Mouse (Mus musculus) adrenal gland, adult 18-20 months (tissue): Measurements from ENCODE around the gene Elavl1. TPM values are rescaled to one million over a fixed set of nuclear protein-coding genes. Genes with fewer than 3 reads are reported as not detected.
"Not testable (repeated sequence)": the region's sequence is repeated elsewhere in the genome, so short reads cannot be mapped to it uniquely, and the experiment has no call there.

Source experiments
- DNase-seq, 2 experiments: peaks; one replicate each; pipeline ENCODE4 v3.0.0; 2021 to 2022; ENCODE audit warnings: low spot score in 2 of 2
- long read RNA-seq, 2 experiments: library from polyadenylated mRNA; stranded (forward); transcript quantifications; one replicate each; pipeline ENCODE4 v2.0.0; 2021
- total RNA-seq, 2 experiments: library from RNA; stranded (reverse); gene quantifications; 1 replicate in 1 of 2; 2 replicates in 1 of 2; pipeline ENCODE4 v1.2.3; 2021

Elavl1 gene
- total RNA-seq: 100 to 1,000 TPM; 109 to 115 TPM
- long read RNA-seq, experiment 1, full-length matches to known transcripts: 126 of 138 reads
- long read RNA-seq, experiment 1, partial matches to known transcripts: 3 of 138 reads
- long read RNA-seq, experiment 1, other reads (novel, unspliced or antisense): 9 of 138 reads
- long read RNA-seq, experiment 2, full-length matches to known transcripts: 132 of 168 reads
- long read RNA-seq, experiment 2, partial matches to known transcripts: 30 of 168 reads
- long read RNA-seq, experiment 2, other reads (novel, unspliced or antisense): 6 of 168 reads

DNA sequence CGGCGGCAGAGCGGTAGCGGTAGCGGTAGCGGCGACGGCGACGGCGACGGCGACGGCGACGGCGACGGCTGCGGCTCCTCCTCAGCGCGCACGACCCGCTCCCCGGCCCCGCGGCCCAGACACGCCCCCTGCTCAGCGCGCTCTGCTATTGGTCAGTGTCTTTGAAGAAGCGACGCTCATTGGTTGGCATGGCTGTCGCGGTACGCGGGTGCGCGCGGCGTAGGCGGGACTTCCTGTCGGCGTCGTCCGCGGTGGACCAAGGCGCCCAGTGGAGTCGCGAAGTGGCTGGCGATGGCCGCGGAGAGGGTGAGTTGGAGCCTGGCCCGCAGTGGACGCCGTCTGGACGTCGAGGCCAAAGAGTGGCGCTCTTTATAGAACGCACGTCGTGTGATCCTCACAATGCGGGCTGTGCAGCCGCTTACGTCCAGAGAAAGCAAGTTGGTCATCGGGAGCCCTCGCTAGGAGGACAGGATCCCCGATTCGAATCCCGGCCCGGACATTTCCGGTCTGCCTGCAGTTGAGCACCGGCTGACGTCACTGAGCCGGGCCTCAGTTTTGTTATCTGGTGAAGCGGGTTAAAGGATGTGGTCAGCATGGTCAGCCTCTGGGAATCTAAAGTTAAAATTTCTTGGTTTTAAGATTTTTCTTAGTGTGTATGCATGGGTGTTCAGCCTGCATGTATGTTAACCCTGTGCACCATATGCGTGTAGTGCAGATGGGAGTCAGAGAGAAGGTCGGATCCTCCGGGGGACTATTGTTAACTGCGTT, at the start of gene Elavl1, which contains the start of gene Ccl25:
Elavl1 (minus strand) TSS at position 431 of the 768 bp plus-strand sequence.
Ccl25 (plus strand) TSS at position 228 of the 768 bp plus-strand sequence.
- DNase-seq: peak; percentile 97

DNA sequence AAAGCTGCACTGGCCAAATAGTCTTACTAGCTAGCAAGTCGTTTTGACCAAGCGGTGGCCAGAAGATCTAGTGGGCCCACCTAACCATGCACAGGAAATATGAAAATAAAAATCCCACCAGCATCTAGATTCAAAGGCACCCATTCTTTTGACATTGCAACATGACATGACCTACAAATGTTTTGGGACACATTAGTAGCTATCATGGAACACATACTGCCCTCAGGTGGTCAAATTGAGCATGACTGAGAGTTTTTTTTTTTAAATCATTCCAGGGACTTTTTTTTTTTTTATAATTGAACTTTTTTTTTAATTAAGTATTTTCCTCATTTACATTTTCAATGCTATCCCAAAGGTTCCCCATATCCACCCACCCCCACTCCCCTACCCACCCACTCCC, 47.4 kb upstream of the Elavl1 start:
- DNase-seq: no peak

DNA sequence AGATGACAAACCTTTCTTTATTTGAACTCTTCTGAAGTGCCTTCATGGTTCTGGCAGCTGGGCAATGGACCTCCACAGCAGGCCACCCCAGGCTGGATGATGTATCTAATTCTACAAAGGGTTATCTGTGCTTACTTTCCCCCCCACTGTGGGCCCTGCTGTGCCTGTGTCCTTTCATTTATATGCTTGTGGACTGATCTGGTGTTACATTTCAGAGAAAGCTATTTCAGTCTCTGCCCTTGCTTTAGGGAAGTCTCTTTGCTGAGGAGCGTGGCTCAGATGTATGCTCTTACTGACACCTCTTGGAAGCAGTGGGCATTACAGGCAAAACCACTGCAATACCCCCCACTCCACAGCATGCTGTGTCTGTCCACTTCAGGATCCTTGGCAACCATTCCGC, 44.9 kb upstream of the Elavl1 start:
- peak in 1 of 2 experiments; percentile 23 for DNase-seq

DNA sequence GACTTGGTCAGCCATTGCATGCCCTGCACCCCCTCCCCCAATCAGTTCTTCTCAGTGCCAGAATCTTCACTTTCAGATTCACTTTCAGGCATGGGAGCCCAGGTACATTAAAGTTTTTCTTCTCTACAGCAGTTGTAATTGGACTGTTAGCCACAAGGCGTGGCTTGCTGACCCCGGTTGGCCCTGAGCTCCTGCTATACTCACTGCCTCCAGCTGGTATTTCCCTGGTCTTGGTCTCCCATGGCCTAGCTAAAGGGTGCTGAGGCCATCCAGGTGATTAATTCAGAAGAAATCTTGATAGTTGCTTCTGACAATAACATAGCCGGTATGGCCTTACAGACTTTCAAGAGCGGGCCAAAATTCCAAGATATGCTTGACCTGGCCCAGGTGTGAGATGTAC, 43.3 kb upstream of the Elavl1 start:
- no peak for DNase-seq

DNA sequence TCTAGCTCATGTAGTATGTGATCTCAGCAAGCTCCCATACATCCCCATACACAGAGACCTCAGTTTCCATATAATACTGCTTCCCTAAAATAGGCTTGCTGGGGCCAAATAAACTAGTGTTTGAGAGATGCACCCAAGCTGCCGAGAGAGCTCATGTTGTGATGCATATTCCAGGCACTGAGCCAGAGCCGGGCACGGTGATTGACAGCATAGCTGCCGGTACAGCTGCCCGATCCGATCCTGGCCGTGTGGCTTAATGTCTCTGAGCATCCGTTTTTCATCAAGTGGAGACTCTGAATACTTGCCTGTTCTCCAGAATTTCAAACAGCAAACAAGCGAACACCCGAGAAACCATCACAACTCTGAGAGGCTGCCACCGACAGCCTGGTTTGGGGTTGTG, 42.6 kb upstream of the Elavl1 start:
- no peak for DNase-seq

DNA sequence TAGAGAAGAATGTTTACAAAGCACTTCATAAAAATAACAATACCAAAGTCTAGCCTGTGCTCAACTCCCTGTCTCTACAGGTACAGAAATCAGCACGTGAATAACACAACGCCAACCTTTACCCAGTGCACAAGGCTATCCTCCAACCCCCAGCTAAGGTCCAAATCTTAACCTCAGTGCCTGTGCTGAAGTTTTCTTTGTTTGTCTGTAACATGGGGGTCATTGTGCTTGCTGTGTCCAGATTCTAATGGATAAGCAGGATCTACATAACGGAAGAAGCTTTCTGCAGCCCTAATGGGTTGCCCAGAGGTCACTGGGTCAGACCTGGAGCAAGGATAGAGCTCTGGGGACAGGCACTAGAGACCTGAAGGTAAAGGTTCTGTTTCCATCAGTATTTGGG, 41.0 kb upstream of the Elavl1 start:
- no peak for DNase-seq

DNA sequence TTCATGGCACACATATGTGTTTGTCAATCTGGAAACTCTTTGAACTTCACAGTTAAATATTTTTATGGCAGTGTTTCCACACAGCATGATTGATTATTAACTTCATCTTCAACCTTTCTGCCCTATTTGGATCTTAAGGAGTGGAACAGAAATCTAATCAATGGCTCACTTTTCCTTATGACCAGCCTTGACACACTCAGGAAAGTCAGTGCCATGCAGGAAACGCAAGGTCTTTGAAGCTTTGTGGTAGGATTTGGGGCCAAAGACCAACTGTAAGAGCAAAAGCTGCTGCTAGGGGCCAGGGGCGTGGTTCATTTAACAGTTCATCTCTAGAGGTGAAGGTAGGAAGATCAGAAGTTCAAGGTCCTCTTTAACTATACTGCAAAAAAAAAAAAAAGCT, 35.7 kb upstream of the Elavl1 start:
- DNase-seq: no peak

DNA sequence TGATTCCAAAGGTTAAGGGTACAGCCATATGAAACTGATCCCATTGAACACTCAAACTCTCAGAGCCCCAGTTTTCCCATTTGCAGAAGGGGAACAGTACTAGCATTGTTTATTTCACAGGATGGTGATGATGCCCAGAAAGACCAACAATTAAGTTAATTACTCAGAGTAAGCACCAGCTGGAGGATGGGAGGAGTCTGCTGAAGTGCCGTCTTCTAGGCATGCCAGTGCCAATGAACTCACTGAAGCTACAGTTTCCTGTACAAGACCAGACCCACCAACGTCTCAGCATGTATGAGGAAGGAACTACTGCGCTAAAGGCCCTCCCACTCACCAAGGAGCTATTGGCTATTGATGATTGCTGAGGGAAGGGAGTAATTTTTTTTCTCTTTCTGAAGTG, 34.1 kb upstream of the Elavl1 start:
- DNase-seq: no peak

DNA sequence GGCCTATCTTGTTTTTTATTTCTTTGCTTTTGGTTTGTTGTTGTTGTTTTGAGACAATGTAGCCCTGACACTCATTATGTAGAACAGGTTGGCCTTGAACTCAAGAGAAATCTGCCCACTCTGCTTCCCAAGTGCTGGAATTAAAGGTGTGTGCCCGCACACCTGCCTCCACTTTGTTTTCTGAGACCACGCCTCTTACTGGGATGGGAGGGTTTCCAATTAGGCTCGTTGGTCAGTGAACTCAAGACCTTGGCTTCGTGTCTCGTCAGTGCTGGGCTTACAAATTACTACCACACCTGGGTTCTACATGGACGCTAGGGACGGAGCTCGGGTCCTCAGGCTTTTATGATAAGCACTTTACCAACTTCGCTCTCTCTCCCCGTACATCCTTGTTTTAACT, 30.2 kb upstream of the Elavl1 start:
- DNase-seq: no peak

DNA sequence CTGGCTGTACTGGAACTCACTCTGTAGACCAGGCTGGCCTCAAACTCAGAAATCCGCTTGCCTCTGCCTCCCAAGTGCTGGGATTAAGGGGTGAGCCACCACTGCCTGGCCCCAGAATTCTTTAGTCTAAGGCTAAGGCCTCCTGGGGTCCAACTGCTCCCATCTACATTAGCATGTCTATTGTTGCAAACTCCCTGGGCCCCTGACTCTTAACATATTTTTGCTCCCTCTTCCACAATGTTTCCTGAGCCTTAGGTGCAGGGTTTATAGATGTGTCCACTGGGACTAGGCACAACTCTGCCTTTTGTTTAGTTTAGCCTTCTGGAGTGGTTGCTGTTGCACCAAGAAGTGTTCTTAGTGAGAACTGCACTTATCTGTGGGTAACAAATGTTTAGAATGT, 29.3 kb upstream of the Elavl1 start:
- DNase-seq: no peak

DNA sequence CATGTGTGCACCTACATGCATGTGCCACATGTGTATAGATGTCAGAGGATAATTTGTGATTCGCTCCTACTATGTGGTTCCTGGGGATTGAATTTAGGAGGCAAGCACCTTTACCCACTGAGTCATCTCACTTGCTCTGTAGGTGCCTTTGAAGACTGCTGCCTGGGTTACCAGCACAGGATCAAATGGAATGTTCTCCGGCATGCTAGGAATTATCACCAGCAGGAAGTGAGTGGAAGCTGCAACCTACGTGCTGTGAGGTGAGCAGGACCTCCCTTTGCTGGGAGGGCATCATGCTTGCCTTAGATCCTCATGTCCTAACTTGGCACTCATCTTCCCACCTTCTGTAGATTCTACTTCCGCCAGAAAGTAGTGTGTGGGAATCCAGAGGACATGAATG, 28.5 kb upstream of the Elavl1 start:
- DNase-seq: no peak

DNA sequence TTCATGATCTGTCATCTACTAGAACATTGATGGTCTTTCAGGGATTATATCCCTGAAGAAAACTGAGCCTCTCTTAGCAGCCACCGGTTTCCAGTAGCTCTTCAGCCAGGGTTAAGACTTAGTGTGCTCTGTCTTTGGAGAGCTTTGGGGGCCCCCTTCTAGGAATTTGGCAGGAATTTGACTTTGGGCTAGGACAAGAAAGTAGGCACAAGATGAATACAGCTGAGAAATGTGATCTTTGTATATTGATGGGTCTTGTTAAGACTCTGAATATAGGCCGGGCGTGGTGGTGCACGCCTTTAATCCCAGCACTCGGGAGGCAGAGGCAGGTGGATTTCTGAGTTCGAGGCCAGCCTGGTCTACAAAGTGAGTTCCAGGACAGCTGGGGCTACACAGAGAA, 27.3 kb upstream of the Elavl1 start:
- not testable (repeated sequence) for DNase-seq

DNA sequence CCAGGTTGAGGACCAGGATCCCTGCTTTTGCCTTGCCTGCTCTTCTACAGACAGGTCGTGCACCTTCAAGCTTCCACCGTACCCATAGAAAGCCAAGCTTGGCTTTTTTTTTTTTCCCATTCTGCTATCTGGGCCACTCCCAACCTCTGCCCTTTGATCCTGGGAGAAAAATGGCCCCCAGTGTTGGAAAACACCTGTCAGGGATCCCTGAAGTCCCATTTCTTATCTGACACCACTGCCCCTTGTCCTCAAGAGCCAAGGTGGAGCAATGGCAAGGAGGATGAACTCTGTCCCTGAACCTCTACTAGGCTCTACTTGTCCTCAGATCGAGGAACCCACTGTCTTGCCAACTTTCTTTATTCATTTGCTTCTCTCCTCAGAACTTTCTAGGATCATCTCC, 25.4 kb upstream of the Elavl1 start:
- no peak for DNase-seq

DNA sequence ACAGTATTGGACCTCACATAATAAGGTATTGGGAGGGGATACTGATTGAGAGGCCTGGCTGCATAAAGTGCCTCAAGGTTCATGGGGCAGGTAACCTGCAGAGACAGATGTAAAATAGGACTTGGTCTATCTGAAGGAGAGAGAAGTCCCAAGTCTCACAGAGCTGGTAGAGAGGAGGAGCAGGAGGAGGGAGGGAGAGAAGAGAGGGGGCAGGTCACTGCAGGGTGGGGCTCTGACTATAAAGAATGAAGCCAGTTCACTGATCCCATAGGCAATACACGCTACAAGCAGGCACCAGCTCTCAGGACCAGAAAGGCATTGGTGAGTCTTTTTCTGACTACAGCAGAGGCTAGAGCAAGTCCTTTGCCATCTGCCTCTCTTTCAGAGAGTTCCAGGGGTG, 24.1 kb upstream of the Elavl1 start:
- DNase-seq: no peak

DNA sequence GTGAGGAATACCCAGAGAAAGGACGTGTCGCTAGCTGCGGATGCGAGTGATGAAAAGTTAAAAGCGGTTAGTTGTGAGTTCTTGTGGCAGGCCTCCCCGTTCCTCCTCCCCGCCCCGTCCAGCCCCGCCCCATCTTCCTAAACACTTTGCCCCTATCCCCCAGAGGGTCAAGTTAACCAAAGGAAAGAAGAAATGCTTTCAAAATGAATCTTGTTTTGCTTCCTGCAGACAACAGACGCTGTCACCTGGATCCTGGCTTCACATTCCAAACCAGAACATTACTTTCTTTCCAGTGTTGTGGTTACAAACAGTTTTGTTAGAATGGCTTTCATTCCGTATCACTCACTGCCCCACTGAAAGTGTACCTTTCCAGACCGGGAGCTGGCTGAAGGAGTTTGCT, 23.1 kb upstream of the Elavl1 start:
- no peak for DNase-seq

DNA sequence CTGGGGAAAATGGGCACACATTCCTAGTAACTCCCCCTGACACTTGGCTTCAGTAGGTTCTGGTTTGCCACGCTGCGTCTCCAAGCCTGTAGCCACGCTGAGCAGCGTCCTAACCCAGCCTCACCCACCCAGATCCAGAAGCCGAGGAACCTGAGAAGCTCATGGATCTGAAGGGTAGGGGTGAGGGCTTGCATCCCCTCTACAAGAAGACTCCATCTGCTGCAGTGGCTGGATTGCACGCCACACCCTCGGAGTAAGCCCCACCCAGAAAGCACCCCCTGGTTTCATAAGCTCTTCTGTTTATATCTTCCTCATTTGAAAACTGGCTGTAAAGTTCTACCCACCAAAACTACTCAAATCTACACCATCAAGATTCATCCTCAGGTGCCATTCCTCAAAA, 22.4 kb upstream of the Elavl1 start:
- DNase-seq: no peak

DNA sequence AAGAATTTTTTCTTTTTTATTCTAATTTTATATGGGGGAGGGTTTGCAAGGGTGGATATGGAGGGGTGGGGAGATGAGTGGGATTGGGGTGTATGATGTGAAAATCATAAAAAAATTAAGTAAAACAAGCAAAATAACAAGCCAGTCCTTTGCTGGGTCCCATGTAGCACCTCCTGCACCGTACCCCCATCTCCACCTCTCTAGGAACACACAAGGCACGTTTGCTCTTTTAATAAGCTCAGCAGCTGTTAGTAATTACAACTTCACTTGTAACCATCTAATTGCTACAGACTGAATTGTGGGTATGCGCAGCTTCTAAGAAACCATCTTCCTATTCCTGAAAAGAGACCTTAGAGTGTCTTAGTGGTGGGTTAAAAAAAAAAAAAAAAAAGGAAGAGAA, 15.0 kb upstream of the Elavl1 start:
- DNase-seq: no peak

DNA sequence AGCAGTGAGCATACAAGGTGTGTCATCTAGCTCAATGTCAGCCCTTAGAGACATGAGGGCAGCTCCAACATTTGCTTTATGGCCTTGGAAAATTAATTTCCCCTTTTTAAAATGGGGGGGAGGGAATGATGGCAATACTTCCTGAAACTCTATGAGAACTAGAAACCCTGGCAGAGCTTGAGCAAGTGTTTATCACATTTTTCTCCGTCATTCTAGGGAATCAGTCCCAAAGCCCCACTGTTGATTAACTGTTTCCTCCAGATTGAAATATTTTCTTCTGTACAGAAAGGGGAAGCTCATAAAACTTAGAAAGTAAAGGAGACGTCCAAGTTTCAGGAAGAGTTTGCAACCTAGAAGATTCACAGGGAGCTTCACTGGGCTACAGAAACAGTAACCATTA, 10.5 kb upstream of the Elavl1 start:
- DNase-seq: no peak

DNA sequence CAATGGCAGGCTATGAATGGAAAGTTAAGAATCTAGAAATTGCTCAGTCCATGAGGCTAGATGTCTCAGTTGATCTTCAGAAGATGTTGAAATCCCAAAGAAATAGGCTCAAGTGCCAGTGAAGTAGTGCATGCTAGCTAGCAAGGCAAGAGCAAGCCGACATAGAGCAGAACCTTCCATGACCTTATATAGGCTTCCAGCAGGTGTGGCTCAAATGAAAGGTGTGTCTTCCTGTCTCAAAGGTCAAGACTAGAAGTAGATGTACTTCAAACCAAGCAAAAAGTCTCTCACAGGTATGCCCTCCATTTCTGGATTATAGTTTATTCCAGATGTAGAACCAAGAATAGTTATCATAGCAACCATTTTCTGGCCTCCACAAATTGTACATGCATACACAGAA, 8.8 kb upstream of the Elavl1 start:
- DNase-seq: no peak

DNA sequence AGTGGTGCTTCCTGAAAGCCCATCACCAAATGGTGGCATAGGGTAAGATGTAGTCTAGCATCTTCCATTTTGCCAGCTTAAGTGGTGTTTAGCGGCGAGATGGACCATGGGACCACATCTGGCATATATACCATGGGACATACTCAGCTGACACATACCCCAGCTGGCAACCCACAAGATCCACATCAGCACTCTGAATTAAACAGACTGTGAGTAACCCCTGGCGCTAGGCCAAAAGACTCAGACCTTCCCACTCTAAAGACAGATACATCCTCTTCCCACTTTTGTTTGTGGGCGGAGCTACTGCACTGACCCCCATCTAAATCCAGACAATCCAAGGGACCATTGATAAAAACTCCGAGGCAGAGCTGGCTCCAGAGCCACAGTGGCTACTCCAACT, 3.8 kb upstream of the Elavl1 start:
- DNase-seq: no peak

DNA sequence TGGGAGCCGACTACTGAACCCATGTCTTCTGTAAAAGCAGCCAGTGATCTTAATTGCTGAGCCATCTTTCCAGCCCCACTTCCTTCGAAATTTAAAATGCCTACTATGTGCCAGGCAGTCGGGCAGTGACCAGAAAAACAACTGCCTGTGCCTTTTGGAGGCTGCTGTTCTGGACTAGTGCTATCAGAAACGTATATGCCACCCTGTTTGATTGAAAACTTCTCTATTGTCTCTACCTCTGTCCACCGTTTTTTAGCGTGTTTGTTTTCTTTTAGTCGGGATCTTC, 481 bp upstream of the Elavl1 start:
- DNase-seq: no peak

DNA sequence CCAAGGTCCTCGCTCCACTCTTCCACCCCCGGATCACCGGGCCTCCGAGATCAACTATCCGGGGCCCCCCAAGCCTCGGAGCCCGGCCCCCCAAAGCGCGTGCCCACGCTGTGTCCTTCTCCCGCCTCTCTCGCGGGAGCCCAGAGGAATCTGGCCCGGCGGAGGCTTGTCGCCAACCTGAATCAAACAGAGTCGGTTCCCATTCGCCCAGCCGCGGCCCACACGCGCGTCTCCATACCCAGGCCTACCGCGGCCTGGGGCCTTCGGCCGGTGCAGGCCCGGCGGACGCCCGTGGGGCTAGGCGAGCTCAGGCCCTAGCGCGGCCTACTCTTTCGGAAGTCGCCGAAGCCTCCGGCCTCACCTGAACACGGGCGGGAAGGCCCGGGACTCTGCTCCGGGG, 688 bp downstream of the Elavl1 start:
- no peak for DNase-seq

DNA sequence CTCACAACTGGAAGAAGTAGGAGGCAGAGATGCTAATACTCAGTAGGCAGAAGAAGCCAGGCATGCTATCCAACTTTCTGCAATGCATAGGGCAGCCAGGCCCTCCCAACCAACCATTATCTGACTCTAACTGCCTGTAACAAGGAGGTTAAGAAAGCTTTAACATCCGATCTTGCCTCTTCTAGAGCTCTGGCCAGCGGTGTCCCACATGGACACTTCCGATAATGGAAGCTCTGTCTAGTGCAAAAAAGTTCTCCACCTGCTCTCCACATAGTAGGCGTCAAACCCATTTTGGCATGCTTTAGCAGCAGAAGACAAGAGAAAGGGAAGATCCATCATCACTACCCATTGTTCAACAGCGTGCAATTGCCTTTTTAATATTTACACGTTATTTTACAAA, 1.3 kb downstream of the Elavl1 start:
- DNase-seq: no peak
